Mouse (Mus musculus) liver, postnatal 0 days (tissue): ENCODE results near the gene Csnk1g2. TPM values are rescaled to one million over a fixed set of nuclear protein-coding genes. Genes with fewer than 3 reads are reported as not detected.
A peak's percentile ranks its signal among the peaks of the same experiment; 100 is the strongest.

Source experiments
- ATAC-seq: fragments of 200-750 bp; cut with Nextera tagmentation; 2 replicates; pipeline ENCODE4 v1.8.0; 2017; ENCODE audit warnings: mild to moderate bottlenecking, moderate library complexity
- DNase-seq: peaks from one replicate; pipeline ENCODE4 v3.0.0-alpha.2; 2016
- H3K27ac ChIP-seq: fragments of 300-500 bp; sonication (generic); 2 replicates; pipeline ENCODE4 v1.5.1; 2014; ENCODE audit warnings: antibody characterized with exemption, moderate library complexity, mild to moderate bottlenecking, low read depth
- H3K27me3 ChIP-seq: fragments of 300-500 bp; sonication (generic); 2 replicates; pipeline ENCODE4 v1.6.1; 2014; ENCODE audit warnings: low read length, control low read depth, mixed read lengths; ENCODE audit not compliant: insufficient read depth
- H3K36me3 ChIP-seq: fragments of 300-500 bp; sonication (generic); replicated peaks from 2 replicates; pipeline ENCODE4 v1.6.1; 2014; ENCODE audit warnings: mild to moderate bottlenecking, control low read depth, low read length, moderate library complexity, mixed read lengths; ENCODE audit not compliant: insufficient read depth
- H3K4me1 ChIP-seq: fragments of 300-500 bp; sonication (generic); 2 replicates; pipeline ENCODE4 v1.6.1; 2014; ENCODE audit warnings: antibody characterized with exemption, mild to moderate bottlenecking, control low read depth; ENCODE audit not compliant: insufficient read depth
- H3K4me2 ChIP-seq: fragments of 300-500 bp; sonication (generic); 2 replicates; pipeline ENCODE4 v1.6.1; 2014; ENCODE audit warnings: low read depth, mild to moderate bottlenecking, low read length, moderate library complexity, mixed read lengths
- H3K4me3 ChIP-seq: fragments of 300-500 bp; sonication (generic); 2 replicates; pipeline ENCODE4 v1.5.1; 2014; ENCODE audit warnings: low read depth, low read length
- H3K9ac ChIP-seq: fragments of 300-500 bp; sonication (generic); replicated peaks from 2 replicates; pipeline ENCODE4 v1.6.1; 2014; ENCODE audit warnings: mild to moderate bottlenecking, moderate library complexity
- H3K9me3 ChIP-seq: fragments of 300-500 bp; sonication (generic); 2 replicates; pipeline ENCODE4 v1.6.1; 2016; ENCODE audit warnings: mild to moderate bottlenecking, control low read depth, low read length, mixed read lengths
- CTCF ChIP-seq: sonication (generic); IDR thresholded peaks from 2 replicates; pipeline ENCODE4 v1.5.1; 2016; ENCODE audit warnings: antibody characterized with exemption, low read depth
- EP300 ChIP-seq: IDR thresholded peaks from 2 replicates; pipeline ENCODE4 v1.6.1; 2016; ENCODE audit warnings: antibody characterized with exemption, low read depth, mild to moderate bottlenecking
- WGBS: fragments of 180-500 bp; shearing (Covaris S2); extraction: QIAGEN DNeasy Blood & Tissue Kit; methylation state at CpG from one replicate; pipeline ENCODE4 v1.1.7; 2014; ENCODE audit not compliant: insufficient replicate concordance; 5-methylcytosine and 5-hydroxymethylcytosine counted together
- polyA plus RNA-seq: library from polyadenylated mRNA; unstranded; fragments of >200 nt; fragmentation: Nextera tagmentation; extraction: Ambion mirVana; gene quantifications from 2 replicates; pipeline ENCODE4 v1.2.1, GENCODE M21; 2015

Csnk1g2 gene
- polyA plus RNA-seq, 1 experiment from 2014 or later: 41.4 TPM

- DNase-seq (peak; percentile 99), ATAC-seq (peak; percentile 83)
- Histone ChIP-seq H3K9ac (peak within 1 kb of the TSS; percentile 81), H3K4me2 (peak within 1 kb of the TSS; percentile 99), H3K36me3 (no peaks in the 10 kb centered on the region), H3K27ac (peak within 1 kb of the TSS; percentile 85), H3K4me3 (peak within 1 kb of the TSS; percentile 86), H3K27me3 (no peaks in the 10 kb centered on the region), H3K9me3 (no peaks in the 10 kb centered on the region), H3K4me1 (peaks cover 60% of the 10 kb centered on the region)
- WGBS: 3% methylated on average over 72 of the region's 97 CpGs
- TF ChIP-seq CTCF (0 out of 2 replicates have a peak, but pooled peaks have one; percentile 1), EP300 (no peak)
Observed at GRCm38 (mm10) chr10:80577195-80578130, 45.2 kb upstream of the Csnk1g2 start, which contains the start of gene Klf16. Gene Klf16 (minus strand): TSS chr10:80577321.

GRCm38 (mm10) chr10:80578131-80578750, 44.4 kb upstream of the Csnk1g2 start:
- Histone ChIP-seq H3K9ac (peak overlapping the region; percentile 54), H3K4me2 (peak overlapping the region; percentile 99), H3K36me3 (0 out of 2 replicates have a peak, but pooled peaks cover under 1% of the 10 kb centered on the region), H3K9me3 (no peaks in the 10 kb centered on the region), H3K4me1 (peaks cover 56% of the 10 kb centered on the region), H3K4me3 (peak overlapping the region; percentile 86), H3K27me3 (no peaks in the 10 kb centered on the region), H3K27ac (peak overlapping the region; percentile 85)
- TF ChIP-seq CTCF (peak; percentile 97), EP300 (no peak)
- ATAC-seq (peak; percentile 56), DNase-seq (peak; percentile 91)
- WGBS: under 1% methylated on average over 29 of the region's 29 CpGs

GRCm38 (mm10) chr10:80578911-80579310, 43.7 kb upstream of the Csnk1g2 start:
- peak overlapping the region; percentile 54 for H3K9ac ChIP-seq
- 12% methylated on average over 8 of the region's 8 CpGs for WGBS
- peaks cover 49% of the 10 kb centered on the region for H3K4me1 ChIP-seq

GRCm38 (mm10) chr10:80583047-80583446, 39.6 kb upstream of the Csnk1g2 start:
- H3K4me2 ChIP-seq: no peak overlapping the region
- no peak overlapping the region for H3K9ac ChIP-seq
- H3K9me3 ChIP-seq: no peaks in the 10 kb centered on the region
- H3K4me3 ChIP-seq: no peak overlapping the region
- H3K36me3 ChIP-seq: peaks cover 8% of the 10 kb centered on the region
- 78% methylated on average over 5 of the region's 5 CpGs for WGBS
- H3K27ac ChIP-seq: no peak overlapping the region
- TF ChIP-seq EP300 (no peak), CTCF (no peak)
- H3K4me1 ChIP-seq: peaks cover 39% of the 10 kb centered on the region
- DNase-seq (no peak), ATAC-seq (no peak)
- no peaks in the 10 kb centered on the region for H3K27me3 ChIP-seq

More at GRCm38 (mm10) chr10:80578911-80579310, 43.7 kb upstream of the Csnk1g2 start:
- peak; percentile 82 for DNase-seq
- Histone ChIP-seq H3K9me3 (no peaks in the 10 kb centered on the region), H3K27ac (peak overlapping the region; percentile 85), H3K27me3 (no peaks in the 10 kb centered on the region), H3K4me2 (peak overlapping the region; percentile 99), H3K4me3 (peak overlapping the region; percentile 86), H3K36me3 (peaks cover 6% of the 10 kb centered on the region; the same call in 1 of the 2 replicates)
- TF ChIP-seq CTCF: peak; percentile 93
- no peak for TF ChIP-seq EP300
- peak; percentile 40 for ATAC-seq

- Histone ChIP-seq H3K4me2 (no peak overlapping the region), H3K36me3 (peaks cover 8% of the 10 kb centered on the region), H3K4me1 (peaks cover 40% of the 10 kb centered on the region), H3K4me3 (no peak overlapping the region), H3K27me3 (no peaks in the 10 kb centered on the region), H3K9ac (no peak overlapping the region; the same call in 1 of the 2 replicates), H3K27ac (peak overlapping the region; percentile 55), H3K9me3 (no peaks in the 10 kb centered on the region)
- 67% methylated on average over 12 of the region's 12 CpGs for WGBS
- ATAC-seq (peak; percentile 48), DNase-seq (no peak)
- TF ChIP-seq CTCF (no peak), EP300 (no peak)
Observed at GRCm38 (mm10) chr10:80584045-80584488, 38.6 kb upstream of the Csnk1g2 start.
